Mouse (Mus musculus) kidney, postnatal 0 days (tissue): Measurements from ENCODE around the gene Dmrtb1. TPM values are rescaled to one million over a fixed set of nuclear protein-coding genes. Genes with fewer than 3 reads are reported as not detected.
A peak's percentile ranks its signal among the peaks of the same experiment; 100 is the strongest.

ENCODE experiments used
- ATAC-seq: fragments of 200-750 bp; cut with Nextera tagmentation; replicated peaks from 2 replicates; pipeline ENCODE4 v1.8.0; 2017; ENCODE audit warnings: low read depth, moderate number of reproducible peaks, moderate TSS enrichment, moderate library complexity; ENCODE audit not compliant: low FRiP score
- DNase-seq: peaks from one replicate; pipeline ENCODE4 v3.0.0-alpha.2; 2016; ENCODE audit warnings: low spot score
- H3K27ac ChIP-seq: fragments of 300-500 bp; sonication (generic); 2 replicates; pipeline ENCODE4 v1.5.1; 2014; ENCODE audit warnings: mild to moderate bottlenecking
- H3K27me3 ChIP-seq: fragments of 300-500 bp; sonication (generic); 2 replicates; pipeline ENCODE4 v1.6.1; 2014; ENCODE audit warnings: low read length, mixed read lengths; ENCODE audit not compliant: insufficient read depth
- H3K36me3 ChIP-seq: fragments of 300-500 bp; sonication (generic); 2 replicates; pipeline ENCODE4 v1.6.1; 2014; ENCODE audit warnings: low read length, mixed read lengths; ENCODE audit not compliant: insufficient read depth
- H3K4me1 ChIP-seq: fragments of 300-500 bp; sonication (generic); replicated peaks from 2 replicates; pipeline ENCODE4 v1.6.1; 2014; ENCODE audit warnings: antibody characterized with exemption, low read length, mixed read lengths; ENCODE audit not compliant: insufficient read depth
- H3K4me2 ChIP-seq: fragments of 300-500 bp; sonication (generic); 2 replicates; pipeline ENCODE4 v1.6.1; 2014; ENCODE audit warnings: mild to moderate bottlenecking, low read length, moderate library complexity, mixed read lengths
- H3K4me3 ChIP-seq: fragments of 300-500 bp; sonication (generic); replicated peaks from 2 replicates; pipeline ENCODE4 v1.5.1; 2014; ENCODE audit warnings: low read depth, low read length
- H3K9ac ChIP-seq: fragments of 300-500 bp; sonication (generic); 2 replicates; pipeline ENCODE4 v1.6.1; 2014; ENCODE audit warnings: low read depth, low read length
- H3K9me3 ChIP-seq: fragments of 300-500 bp; sonication (generic); replicated peaks from 2 replicates; pipeline ENCODE4 v1.6.1; 2016; ENCODE audit warnings: low read length, inconsistent platforms, mixed read lengths
- CTCF ChIP-seq: IDR thresholded peaks from 2 replicates; pipeline ENCODE4 v1.5.1; 2016; ENCODE audit warnings: antibody characterized with exemption, low read depth, mild to moderate bottlenecking, moderate library complexity
- WGBS: fragments of 180-500 bp; shearing (Covaris S2); extraction: QIAGEN DNeasy Blood & Tissue Kit; methylation state at CpG from one replicate; pipeline ENCODE4 v1.1.7; 2014; 5-methylcytosine and 5-hydroxymethylcytosine counted together
- polyA plus RNA-seq: library from polyadenylated mRNA; unstranded; fragments of >200 nt; fragmentation: Nextera tagmentation; extraction: Ambion mirVana; gene quantifications from 2 replicates; pipeline ENCODE4 v1.2.1, GENCODE M21; 2015

Gene Dmrtb1
- polyA plus RNA-seq, 1 experiment from 2014 or later = not detected

DNA sequence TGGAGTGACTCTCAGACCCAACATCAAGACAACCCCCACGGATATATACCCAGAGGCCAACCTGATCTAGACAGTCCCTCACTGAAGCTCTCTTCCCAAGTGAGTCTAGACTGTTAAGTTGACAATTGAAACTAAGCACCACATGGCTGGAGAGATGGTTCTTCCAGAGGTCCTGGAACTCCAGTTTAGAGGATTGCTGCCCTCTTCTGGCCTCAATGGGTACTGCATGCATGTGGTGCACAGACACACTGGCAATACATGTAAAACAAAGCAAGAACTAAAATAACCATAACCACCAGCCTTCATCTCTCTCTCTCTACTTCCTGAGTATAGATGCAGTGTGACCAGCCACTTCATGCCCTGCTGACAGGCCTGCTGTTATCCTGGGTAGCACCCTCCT is 20.2 kb upstream of the Dmrtb1 start:
- TF ChIP-seq CTCF = peak; percentile 65
- WGBS = 86% methylated on average over 1 of the region's 1 CpGs
- H3K4me1 ChIP-seq = no peaks in the 10 kb centered on the region

DNA sequence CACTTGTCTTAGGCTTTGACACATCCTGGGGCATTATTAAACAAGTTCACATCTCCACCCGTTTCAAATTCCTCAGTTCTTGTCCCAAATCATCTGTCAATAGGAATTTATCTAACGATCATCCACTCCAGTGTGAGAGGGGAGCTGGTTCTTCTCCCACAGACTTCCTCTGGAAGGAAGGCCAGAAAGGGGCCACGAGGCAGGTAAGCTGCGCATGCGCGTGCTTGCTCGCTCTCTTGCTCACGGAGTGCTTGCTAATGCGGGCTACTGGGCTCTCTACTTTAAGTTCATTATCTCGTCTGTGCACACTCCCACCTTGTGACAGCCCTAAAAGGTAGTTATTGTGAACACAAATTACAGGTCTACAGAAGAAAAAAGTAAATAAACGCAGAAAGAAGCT is 17.6 kb upstream of the Dmrtb1 start:
- no peak for TF ChIP-seq CTCF
- H3K9ac ChIP-seq = no peak overlapping the region
- H3K4me2 ChIP-seq = no peak overlapping the region
- no peaks in the 10 kb centered on the region for H3K4me1 ChIP-seq
- H3K4me3 ChIP-seq = no peak overlapping the region
- no peaks in the 10 kb centered on the region for H3K27me3 ChIP-seq
- H3K27ac ChIP-seq = no peak overlapping the region
- 81% methylated on average over 11 of the region's 11 CpGs for WGBS
- no peaks in the 10 kb centered on the region for H3K36me3 ChIP-seq
- no peaks in the 10 kb centered on the region for H3K9me3 ChIP-seq
- DNase-seq (no peak), ATAC-seq (no peak)

More for the DNA sequence above, 20.2 kb upstream of the Dmrtb1 start:
- peak; percentile 15 for DNase-seq
- Histone ChIP-seq H3K27me3 (no peaks in the 10 kb centered on the region), H3K9me3 (no peaks in the 10 kb centered on the region), H3K9ac (no peak overlapping the region), H3K4me3 (no peak overlapping the region), H3K27ac (no peak overlapping the region), H3K36me3 (no peaks in the 10 kb centered on the region), H3K4me2 (no peak overlapping the region)
- ATAC-seq = no peak

DNA sequence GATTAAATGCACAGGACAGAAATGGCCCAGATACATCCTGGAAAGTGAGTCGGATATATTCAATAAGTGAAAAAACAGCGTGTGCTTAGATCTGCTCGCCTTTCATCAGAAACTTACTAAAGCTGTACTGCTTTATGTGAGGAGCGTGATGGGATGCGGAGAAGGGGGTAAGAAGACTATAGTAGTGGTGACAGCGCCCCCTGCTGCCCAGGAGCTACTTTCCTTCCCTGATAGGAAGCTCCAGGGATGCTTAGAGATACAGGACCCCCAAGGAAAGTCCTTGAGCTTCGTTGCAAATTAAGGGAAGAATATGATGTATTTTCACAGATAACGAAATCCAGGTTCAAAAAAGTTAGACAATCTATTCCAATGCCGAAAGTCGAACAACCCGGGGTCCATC is 17.1 kb upstream of the Dmrtb1 start:
- H3K27me3 ChIP-seq = no peaks in the 10 kb centered on the region
- ATAC-seq (no peak), DNase-seq (peak; percentile 68)
- H3K4me2 ChIP-seq = no peak overlapping the region
- TF ChIP-seq CTCF = peak; percentile 63
- no peak overlapping the region for H3K27ac ChIP-seq
- WGBS = 37% methylated on average over 11 of the region's 11 CpGs
- no peak overlapping the region for H3K9ac ChIP-seq
- H3K36me3 ChIP-seq = no peaks in the 10 kb centered on the region
- H3K9me3 ChIP-seq = no peaks in the 10 kb centered on the region
- H3K4me3 ChIP-seq = no peak overlapping the region
- no peaks in the 10 kb centered on the region for H3K4me1 ChIP-seq

DNA sequence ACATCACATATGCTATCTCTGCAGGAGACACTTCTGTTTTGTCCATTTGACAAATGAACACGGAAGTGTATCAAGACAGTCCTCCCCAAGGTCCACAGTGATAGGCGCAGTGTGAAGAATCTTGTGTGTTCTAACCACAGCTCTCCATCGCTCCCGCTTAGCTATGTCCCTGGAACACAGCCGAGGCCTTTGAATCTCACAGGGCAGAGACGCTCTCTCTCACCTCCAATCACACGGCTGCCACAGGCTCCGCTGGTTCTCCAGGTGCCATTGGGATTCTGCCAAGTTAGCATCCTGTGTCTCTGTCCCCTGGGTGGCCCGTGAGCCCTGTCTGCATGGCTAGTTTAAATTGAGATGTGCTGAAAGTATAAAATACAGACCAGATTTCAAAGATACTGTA is 15.2 kb upstream of the Dmrtb1 start:
- Histone ChIP-seq H3K27ac (no peak overlapping the region), H3K4me3 (no peak overlapping the region), H3K9ac (no peak overlapping the region), H3K9me3 (no peaks in the 10 kb centered on the region), H3K4me2 (no peak overlapping the region), H3K27me3 (no peaks in the 10 kb centered on the region), H3K4me1 (no peaks in the 10 kb centered on the region), H3K36me3 (no peaks in the 10 kb centered on the region)
- DNase-seq = no peak
- ATAC-seq = no peak
- 76% methylated on average over 9 of the region's 9 CpGs for WGBS
- no peak for TF ChIP-seq CTCF

GRCm38 (mm10) chr4:107693816-107694215 is 9.8 kb upstream of the Dmrtb1 start:
- H3K4me1 ChIP-seq = no peaks in the 10 kb centered on the region
- 42% methylated on average over 5 of the region's 5 CpGs for WGBS
- H3K4me2 ChIP-seq = no peak overlapping the region
- ATAC-seq (no peak), DNase-seq (no peak)
- TF ChIP-seq CTCF = no peak
- H3K27ac ChIP-seq = no peak overlapping the region
- H3K36me3 ChIP-seq = no peaks in the 10 kb centered on the region
- no peaks in the 10 kb centered on the region for H3K27me3 ChIP-seq
- H3K9ac ChIP-seq = no peak overlapping the region
- no peak overlapping the region for H3K4me3 ChIP-seq
- no peaks in the 10 kb centered on the region for H3K9me3 ChIP-seq

DNA sequence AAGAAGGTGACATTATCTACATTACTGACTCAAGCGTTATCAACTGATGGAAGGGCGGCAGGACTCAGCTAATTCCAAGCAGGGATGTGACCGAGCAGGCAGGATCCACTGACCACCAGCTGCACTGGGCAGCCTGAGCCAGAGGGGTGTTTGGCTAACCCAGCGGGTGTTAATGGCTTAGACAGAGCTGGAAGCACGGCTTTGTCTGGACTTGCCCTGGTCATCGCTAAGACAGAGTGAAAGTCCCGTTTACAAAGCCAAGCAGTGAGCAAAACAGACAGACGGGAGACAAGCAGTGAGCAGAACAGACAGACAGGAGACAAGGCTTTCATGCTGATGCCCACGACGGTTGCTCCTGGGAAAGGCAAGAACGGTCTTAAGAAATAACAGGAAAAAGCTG is 4.2 kb upstream of the Dmrtb1 start:
- ATAC-seq = no peak
- no peak for DNase-seq
- WGBS = 15% methylated on average over 11 of the region's 11 CpGs
- Histone ChIP-seq H3K4me2 (peak overlapping the region; percentile 31; the same call in 1 of the 2 replicates), H3K4me1 (no peaks in the 10 kb centered on the region), H3K36me3 (no peaks in the 10 kb centered on the region), H3K9ac (no peak overlapping the region), H3K9me3 (no peaks in the 10 kb centered on the region), H3K4me3 (no peak overlapping the region), H3K27ac (no peak overlapping the region), H3K27me3 (0 out of 2 replicates have a peak, but pooled peaks cover 4% of the 10 kb centered on the region)
- no peak for TF ChIP-seq CTCF

- Histone ChIP-seq H3K4me3 (no peak overlapping the region), H3K4me1 (no peaks in the 10 kb centered on the region), H3K36me3 (no peaks in the 10 kb centered on the region), H3K4me2 (no peak overlapping the region), H3K27ac (no peak overlapping the region), H3K27me3 (0 out of 2 replicates have a peak, but pooled peaks cover 4% of the 10 kb centered on the region), H3K9me3 (no peaks in the 10 kb centered on the region), H3K9ac (no peak overlapping the region)
- WGBS = 24% methylated on average over 12 of the region's 12 CpGs
- ATAC-seq = no peak
- DNase-seq = no peak
- no peak for TF ChIP-seq CTCF
Measured at GRCm38 (mm10) chr4:107687127-107687526, 3.1 kb upstream of the Dmrtb1 start.
